Mouse (Mus musculus) embryonic facial prominence, embryonic 13.5 days (tissue): ENCODE results near the gene Dixdc1. TPM values are rescaled to one million over a fixed set of nuclear protein-coding genes. Genes with fewer than 3 reads are reported as not detected.

Source experiments
- ATAC-seq: fragments of 200-750 bp; cut with Nextera tagmentation; 2 replicates; pipeline ENCODE4 v1.8.0; 2017; ENCODE audit warnings: low read depth; ENCODE audit not compliant: insufficient number of reproducible peaks, insufficient read depth, low FRiP score, low TSS enrichment
- H3K27ac ChIP-seq: fragments of 300-500 bp; sonication (generic); 2 replicates; pipeline ENCODE4 v1.5.1; 2015; ENCODE audit warnings: moderate library complexity, mild to moderate bottlenecking, inconsistent platforms
- H3K27me3 ChIP-seq: fragments of 300-500 bp; sonication (generic); 2 replicates; pipeline ENCODE4 v1.6.1; 2015; ENCODE audit warnings: mild to moderate bottlenecking, inconsistent platforms
- H3K36me3 ChIP-seq: fragments of 300-500 bp; sonication (generic); 2 replicates; pipeline ENCODE4 v1.6.1; 2015; ENCODE audit warnings: mild to moderate bottlenecking, inconsistent platforms
- H3K4me1 ChIP-seq: fragments of 300-500 bp; sonication (generic); 2 replicates; pipeline ENCODE4 v1.6.1; 2015; ENCODE audit warnings: inconsistent platforms
- H3K4me2 ChIP-seq: fragments of 300-500 bp; sonication (generic); 2 replicates; pipeline ENCODE4 v1.6.1; 2015; ENCODE audit warnings: moderate library complexity, mild to moderate bottlenecking, inconsistent platforms
- H3K4me3 ChIP-seq: fragments of 300-500 bp; sonication (generic); 2 replicates; pipeline ENCODE4 v1.5.1; 2015; ENCODE audit warnings: mild to moderate bottlenecking, inconsistent platforms
- H3K9ac ChIP-seq: fragments of 300-500 bp; sonication (generic); 2 replicates; pipeline ENCODE4 v1.6.1; 2015; ENCODE audit warnings: mild to moderate bottlenecking, inconsistent platforms
- H3K9me3 ChIP-seq: fragments of 300-500 bp; sonication (generic); 2 replicates; pipeline ENCODE4 v1.6.1; 2016; ENCODE audit warnings: inconsistent platforms
- WGBS: fragments of 180-500 bp; shearing (Covaris S2); methylation state at CpG from one replicate; pipeline ENCODE4 v1.1.7; 2015; ENCODE audit warnings: mixed read lengths; 5-methylcytosine and 5-hydroxymethylcytosine counted together
- polyA plus RNA-seq: library from polyadenylated mRNA; unstranded; fragments of >200 nt; fragmentation: Nextera tagmentation; extraction: Ambion mirVana; gene quantifications from 2 replicates; pipeline ENCODE4 v1.2.1, GENCODE M21; 2015

Gene Dixdc1
- polyA plus RNA-seq, 1 experiment from 2014 or later: 23.3 TPM

- peak within 1 kb of the TSS; percentile 97 for H3K9ac ChIP-seq
- H3K36me3 ChIP-seq: peaks cover 31% of the 10 kb centered on the region
- H3K9me3 ChIP-seq: no peaks in the 10 kb centered on the region
- peak within 1 kb of the TSS; percentile 77 for H3K4me2 ChIP-seq
- peaks cover 15% of the 10 kb centered on the region for H3K4me1 ChIP-seq
- peak; percentile 93 for ATAC-seq
- H3K4me3 ChIP-seq: peak within 1 kb of the TSS; percentile 100
- no peaks in the 10 kb centered on the region for H3K27me3 ChIP-seq
- H3K27ac ChIP-seq: peak within 1 kb of the TSS; percentile 96
- under 1% methylated on average over 77 of the region's 81 CpGs for WGBS
These were observed 122.3 kb downstream of the Dixdc1 start, which contains the start of the genes Pih1d2 and Nkapd1 for GRCm38 (mm10) chr9:50616766-50617603. Pih1d2 (plus strand) TSS chr9:50617321. Nkapd1 (minus strand) TSS chr9:50617464.

GRCm38 (mm10) chr9:50616161-50616560 lies 123.2 kb downstream of the Dixdc1 start:
- Histone ChIP-seq H3K36me3 (peaks cover 38% of the 10 kb centered on the region), H3K4me2 (peak overlapping the region; percentile 77), H3K4me1 (peaks cover 15% of the 10 kb centered on the region), H3K27ac (peak overlapping the region; percentile 96; the same call in 1 of the 2 replicates), H3K27me3 (no peaks in the 10 kb centered on the region), H3K4me3 (peak overlapping the region; percentile 100), H3K9me3 (no peaks in the 10 kb centered on the region), H3K9ac (peak overlapping the region; percentile 97)
- ATAC-seq: no peak
- WGBS: 31% methylated on average over 11 of the region's 11 CpGs

Other genes with a start within 250 kb of the Dixdc1 start
- gene Plet1, start 245.0 kb downstream of the Dixdc1 start, polyA plus RNA-seq: 0.59 and 1.1 TPM in 2 replicates
- 79.4 and 87.9 TPM in 2 replicates for gene Pts, start 210.8 kb downstream of the Dixdc1 start, polyA plus RNA-seq
- gene Il18, start 184.7 kb downstream of the Dixdc1 start, polyA plus RNA-seq: 5.1 TPM in 2 replicates
- 0.15 and 0.40 TPM in 2 replicates for gene Bco2, start 184.3 kb downstream of the Dixdc1 start, polyA plus RNA-seq
- gene Tex12, start 178.2 kb downstream of the Dixdc1 start, polyA plus RNA-seq: 0.26 TPM in 1 of 2 replicates, not detected in the other
- 241 and 249 TPM in 2 replicates for gene Sdhd, start 135.7 kb downstream of the Dixdc1 start, polyA plus RNA-seq
- 286 and 288 TPM in 2 replicates for gene Timm8b, start 135.6 kb downstream of the Dixdc1 start, polyA plus RNA-seq
- 2.7 and 3.7 TPM in 2 replicates for gene Pih1d2, start 122.2 kb downstream of the Dixdc1 start, polyA plus RNA-seq
- 28.6 and 30.1 TPM in 2 replicates for gene Nkapd1, start 122.1 kb downstream of the Dixdc1 start, polyA plus RNA-seq
- 38.0 and 42.4 TPM in 2 replicates for gene Dlat, start 79.7 kb downstream of the Dixdc1 start, polyA plus RNA-seq
- 6.0 and 6.7 TPM in 2 replicates for gene 2310030G06Rik, start 7.0 kb upstream of the Dixdc1 start, polyA plus RNA-seq
- 17.1 and 21.3 TPM in 2 replicates for gene Cryab, start 11.8 kb upstream of the Dixdc1 start, polyA plus RNA-seq
- 4.8 and 5.7 TPM in 2 replicates for gene Hspb2, start 12.8 kb upstream of the Dixdc1 start, polyA plus RNA-seq
- gene Fdxacb1, start 28.7 kb upstream of the Dixdc1 start, polyA plus RNA-seq: 11.1 and 12.4 TPM in 2 replicates
- gene Alg9, start 35.5 kb upstream of the Dixdc1 start, polyA plus RNA-seq: 36.9 and 43.8 TPM in 2 replicates
- gene 1110032A03Rik, start 36.0 kb upstream of the Dixdc1 start, polyA plus RNA-seq: 35.6 and 39.8 TPM in 2 replicates
- gene Ppp2r1b, start 105.8 kb upstream of the Dixdc1 start, polyA plus RNA-seq: 72.2 and 75.3 TPM in 2 replicates